Mouse (Mus musculus): ENCODE measurements around the gene Cdh20. TPM values are rescaled to one million over a fixed set of nuclear protein-coding genes. Genes with fewer than 3 reads are reported as not detected.

Gene Cdh20
- total RNA-seq (2014; rRNA removed) (17.0 and 18.3 TPM in 2 replicates), polyA plus RNA-seq (2015; fragmentation: Nextera tagmentation; extraction: Ambion mirVana) (4.6 and 5.6 TPM in 2 replicates)

DNA sequence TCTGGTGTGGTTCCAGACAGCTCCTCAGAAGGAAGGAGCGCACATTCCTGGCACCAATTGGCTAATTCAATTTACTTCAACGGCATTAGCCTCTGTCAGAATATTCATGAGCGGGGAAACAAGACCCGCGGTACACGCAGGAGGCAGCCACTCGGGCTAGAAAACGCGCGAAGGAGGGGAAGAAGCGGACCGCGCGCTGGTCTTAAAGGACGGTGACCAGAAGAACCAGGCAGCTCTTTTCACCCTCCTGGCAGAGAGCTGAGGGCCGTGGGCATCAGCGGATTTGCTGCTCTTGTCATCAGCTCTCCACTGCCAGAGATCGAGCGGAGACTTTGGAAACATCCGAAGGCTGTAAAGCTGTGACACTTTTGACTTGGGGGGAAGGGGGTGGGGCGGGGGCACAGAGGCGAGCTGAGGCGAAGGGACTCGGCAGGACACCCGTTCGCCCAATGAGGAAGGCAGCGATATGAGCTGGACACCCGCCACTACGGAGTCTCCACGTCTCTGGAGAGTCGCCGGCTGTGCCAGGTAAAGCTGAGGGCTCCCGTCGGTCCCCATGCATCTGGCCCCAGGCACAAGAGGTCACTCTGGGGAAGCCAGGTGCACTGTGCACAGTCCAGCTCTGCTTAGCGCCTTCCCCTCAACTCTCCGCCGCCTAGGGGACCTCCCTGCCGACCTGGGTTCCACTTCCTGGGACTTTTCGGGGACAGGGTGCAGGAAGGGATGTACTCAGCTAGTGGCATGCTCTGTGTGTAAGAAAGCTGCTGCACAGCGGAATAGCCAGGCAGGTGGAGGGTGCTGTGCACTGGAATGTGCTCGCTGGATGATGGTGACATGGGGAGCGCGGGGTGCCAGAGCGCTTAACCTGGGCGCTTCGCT, at the start of gene Cdh20:
Gene Cdh20 (plus strand): TSS at position 159 of the 879 bp plus-strand sequence.
- Histone ChIP-seq H3K9ac (replicated peaks; ENCODE audit: low read length) (peak within 1 kb of the TSS; percentile 62), H3K27ac (peak within 1 kb of the TSS; percentile 82), H3K4me2 (ENCODE audit: low read depth, low read length) (peak within 1 kb of the TSS; percentile 95), H3K4me3 (ENCODE audit: low read length) (peak within 1 kb of the TSS; percentile 57), H3K9me3 (ENCODE audit: low read length) (no peaks in the 10 kb centered on the region), H3K27me3 (ENCODE audit: insufficient read depth, low read length) (no peaks in the 10 kb centered on the region), H3K36me3 (ENCODE audit: insufficient read depth, low read length) (no peaks in the 10 kb centered on the region), H3K4me1 (ENCODE audit: insufficient read depth, low read length) (peaks cover 6% of the 10 kb centered on the region; the same call in 1 of the 2 replicates)
- DNase-seq (ENCODE audit: low spot score) (peak; percentile 77), ATAC-seq (peak; percentile 57)
- TF ChIP-seq CTCF (IDR thresholded peaks at IDR 0.05; ENCODE audit: low read depth) = no peak
- WGBS = under 1% methylated on average over 45 of the region's 46 CpGs

DNA sequence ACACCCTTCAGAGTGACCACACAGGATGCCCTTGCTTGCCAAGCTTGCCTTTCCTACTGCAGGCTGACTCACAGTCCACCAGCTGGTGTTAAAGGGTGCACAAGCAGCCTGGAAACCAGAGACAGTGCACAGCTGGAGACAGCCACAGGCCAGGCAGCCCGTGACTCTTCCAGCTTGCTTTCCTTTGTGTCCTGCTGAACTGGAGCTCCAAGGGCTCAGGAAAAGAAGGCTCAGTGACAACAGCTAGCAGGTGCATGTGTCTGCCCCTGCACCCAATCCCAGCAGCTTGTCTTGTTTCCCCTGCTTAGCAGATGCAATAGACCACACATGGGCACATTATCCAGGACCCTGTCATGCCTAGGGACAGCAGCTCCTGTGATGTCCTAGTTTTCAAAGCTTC, 21.5 kb upstream of the Cdh20 start:
- H3K9ac ChIP-seq (replicated peaks; ENCODE audit: low read length) = no peak overlapping the region
- no peaks in the 10 kb centered on the region for H3K36me3 ChIP-seq (ENCODE audit: insufficient read depth, low read length)
- no peak for TF ChIP-seq CTCF (IDR thresholded peaks at IDR 0.05; ENCODE audit: low read depth)
- H3K9me3 ChIP-seq (ENCODE audit: low read length) = no peaks in the 10 kb centered on the region
- H3K4me1 ChIP-seq (ENCODE audit: insufficient read depth, low read length) = no peaks in the 10 kb centered on the region
- H3K27ac ChIP-seq = no peak overlapping the region; the same call in 1 of the 2 replicates
- no peak overlapping the region for H3K4me3 ChIP-seq (ENCODE audit: low read length)
- DNase-seq (ENCODE audit: low spot score) = peak; percentile 81
- no peaks in the 10 kb centered on the region for H3K27me3 ChIP-seq (ENCODE audit: insufficient read depth, low read length)
- WGBS = 5% methylated on average over 1 of the region's 1 CpGs
- peak; percentile 96 for ATAC-seq
- no peak overlapping the region for H3K4me2 ChIP-seq (ENCODE audit: low read depth, low read length)

DNA sequence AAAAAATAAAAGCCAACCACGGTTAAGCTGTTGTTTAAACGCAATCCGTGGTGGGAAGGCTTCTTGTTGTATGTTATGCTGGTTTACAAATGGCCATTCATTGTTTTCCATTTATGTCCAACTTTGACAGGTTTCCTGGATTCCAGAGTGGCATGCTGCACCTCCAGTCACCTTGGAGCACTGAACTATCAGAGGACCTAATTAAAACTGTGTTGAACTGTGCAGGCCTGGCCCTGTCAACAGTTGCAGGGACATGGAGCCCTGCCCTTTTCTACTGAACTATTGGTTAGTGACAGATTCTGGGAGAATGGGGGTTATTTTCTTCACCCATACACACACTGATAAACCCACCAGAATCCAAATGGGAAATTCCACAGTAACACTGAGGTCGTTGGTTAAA, 20.9 kb upstream of the Cdh20 start:
- Histone ChIP-seq H3K9ac (replicated peaks; ENCODE audit: low read length) (no peak overlapping the region), H3K4me1 (ENCODE audit: insufficient read depth, low read length) (no peaks in the 10 kb centered on the region), H3K27me3 (ENCODE audit: insufficient read depth, low read length) (no peaks in the 10 kb centered on the region), H3K27ac (no peak overlapping the region), H3K9me3 (ENCODE audit: low read length) (no peaks in the 10 kb centered on the region), H3K4me2 (ENCODE audit: low read depth, low read length) (no peak overlapping the region), H3K4me3 (ENCODE audit: low read length) (no peak overlapping the region), H3K36me3 (ENCODE audit: insufficient read depth, low read length) (no peaks in the 10 kb centered on the region)
- no peak for TF ChIP-seq CTCF (IDR thresholded peaks at IDR 0.05; ENCODE audit: low read depth)
- ATAC-seq (no peak), DNase-seq (ENCODE audit: low spot score) (no peak)
- 47% methylated on average over 4 of the region's 4 CpGs for WGBS

DNA sequence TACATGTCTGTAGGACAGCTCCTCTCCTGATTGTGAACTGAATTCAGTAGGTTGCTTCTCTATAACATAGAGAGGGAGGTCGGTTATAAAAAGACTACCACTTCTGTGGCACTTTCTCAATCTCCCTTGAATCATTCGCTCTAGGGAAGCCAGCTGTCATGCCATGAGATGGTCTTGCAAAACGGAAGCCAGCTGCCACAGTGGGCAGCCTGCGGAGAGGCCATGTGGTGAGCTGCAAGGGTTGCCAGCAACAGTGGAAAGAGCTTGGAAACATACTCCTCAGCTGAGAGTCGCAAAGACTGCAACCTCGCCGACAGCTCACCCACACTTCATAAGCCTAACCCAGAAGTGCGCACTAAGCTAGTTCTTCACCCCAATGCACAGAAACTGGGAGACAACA, 13.8 kb upstream of the Cdh20 start:
- WGBS = 35% methylated on average over 8 of the region's 8 CpGs

DNA sequence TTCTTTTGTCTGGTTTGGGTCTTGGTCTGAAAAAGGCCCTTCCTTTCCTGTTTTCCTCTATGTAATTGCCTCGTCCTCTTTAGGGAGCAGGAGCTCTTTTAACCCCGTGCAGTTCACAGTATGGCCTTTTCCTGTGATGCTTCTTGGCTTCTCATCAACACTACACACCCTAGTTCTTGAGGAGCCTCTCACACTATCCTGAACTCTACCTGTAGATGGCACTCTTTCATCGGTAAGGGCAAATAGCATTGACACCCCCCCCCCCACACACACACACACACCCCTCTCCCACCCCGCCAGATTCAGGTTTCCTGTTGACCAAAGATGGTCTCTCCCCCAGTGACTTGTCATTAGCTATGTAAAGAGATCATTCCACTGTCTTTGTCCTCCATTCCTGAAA, 12.4 kb upstream of the Cdh20 start:
- Histone ChIP-seq H3K36me3 (ENCODE audit: insufficient read depth, low read length) (no peaks in the 10 kb centered on the region), H3K9ac (replicated peaks; ENCODE audit: low read length) (no peak overlapping the region), H3K4me3 (ENCODE audit: low read length) (no peak overlapping the region), H3K4me2 (ENCODE audit: low read depth, low read length) (no peak overlapping the region), H3K27ac (no peak overlapping the region), H3K27me3 (ENCODE audit: insufficient read depth, low read length) (no peaks in the 10 kb centered on the region), H3K4me1 (ENCODE audit: insufficient read depth, low read length) (no peaks in the 10 kb centered on the region; the same call in 1 of the 2 replicates), H3K9me3 (ENCODE audit: low read length) (no peaks in the 10 kb centered on the region)
- 51% methylated on average over 4 of the region's 4 CpGs for WGBS
- ATAC-seq = peak; percentile 59; the same call in 1 of the 2 replicates
- TF ChIP-seq CTCF (IDR thresholded peaks at IDR 0.05; ENCODE audit: low read depth) = peak; percentile 30
- peak; percentile 9 for DNase-seq (ENCODE audit: low spot score)

More for the DNA sequence above, 13.8 kb upstream of the Cdh20 start:
- Histone ChIP-seq H3K9ac (replicated peaks; ENCODE audit: low read length) (no peak overlapping the region), H3K4me3 (ENCODE audit: low read length) (no peak overlapping the region), H3K27ac (no peak overlapping the region), H3K9me3 (ENCODE audit: low read length) (no peaks in the 10 kb centered on the region), H3K27me3 (ENCODE audit: insufficient read depth, low read length) (no peaks in the 10 kb centered on the region), H3K36me3 (ENCODE audit: insufficient read depth, low read length) (no peaks in the 10 kb centered on the region), H3K4me1 (ENCODE audit: insufficient read depth, low read length) (no peaks in the 10 kb centered on the region; the same call in 1 of the 2 replicates), H3K4me2 (ENCODE audit: low read depth, low read length) (no peak overlapping the region)
- DNase-seq (ENCODE audit: low spot score) = peak; percentile 79
- peak; percentile 88 for ATAC-seq
- no peak for TF ChIP-seq CTCF (IDR thresholded peaks at IDR 0.05; ENCODE audit: low read depth)

DNA sequence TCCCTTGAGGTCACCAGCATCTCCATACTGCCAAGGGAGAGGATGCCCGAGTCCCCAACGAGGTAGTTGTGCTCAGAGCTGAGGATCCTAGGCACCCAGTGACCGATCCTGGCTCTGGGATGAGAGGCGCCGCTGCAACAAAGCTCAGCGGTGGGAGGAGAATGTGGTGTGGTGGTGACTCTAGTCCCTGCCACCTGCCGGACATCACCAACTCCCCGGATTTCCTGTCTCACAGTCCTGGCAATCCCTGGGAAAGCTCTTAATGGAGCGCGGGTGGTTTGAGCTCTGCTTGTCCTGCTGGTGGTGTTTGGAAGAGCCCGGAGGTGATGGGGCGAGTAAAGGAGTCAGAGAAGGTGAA, 900 bp downstream of the Cdh20 start:
- Histone ChIP-seq H3K9me3 (ENCODE audit: low read length) (no peaks in the 10 kb centered on the region), H3K9ac (replicated peaks; ENCODE audit: low read length) (peak overlapping the region; percentile 62), H3K4me2 (ENCODE audit: low read depth, low read length) (peak overlapping the region; percentile 95), H3K4me3 (ENCODE audit: low read length) (peak overlapping the region; percentile 57), H3K4me1 (ENCODE audit: insufficient read depth, low read length) (peaks cover 6% of the 10 kb centered on the region; the same call in 1 of the 2 replicates), H3K36me3 (ENCODE audit: insufficient read depth, low read length) (no peaks in the 10 kb centered on the region), H3K27ac (peak overlapping the region; percentile 82), H3K27me3 (ENCODE audit: insufficient read depth, low read length) (no peaks in the 10 kb centered on the region)
- 2% methylated on average over 12 of the region's 12 CpGs for WGBS
- peak; percentile 61 for TF ChIP-seq CTCF (IDR thresholded peaks at IDR 0.05; ENCODE audit: low read depth)
- DNase-seq (ENCODE audit: low spot score) (peak; percentile 70), ATAC-seq (peak; percentile 77)
